In the genomic region with DNA sequence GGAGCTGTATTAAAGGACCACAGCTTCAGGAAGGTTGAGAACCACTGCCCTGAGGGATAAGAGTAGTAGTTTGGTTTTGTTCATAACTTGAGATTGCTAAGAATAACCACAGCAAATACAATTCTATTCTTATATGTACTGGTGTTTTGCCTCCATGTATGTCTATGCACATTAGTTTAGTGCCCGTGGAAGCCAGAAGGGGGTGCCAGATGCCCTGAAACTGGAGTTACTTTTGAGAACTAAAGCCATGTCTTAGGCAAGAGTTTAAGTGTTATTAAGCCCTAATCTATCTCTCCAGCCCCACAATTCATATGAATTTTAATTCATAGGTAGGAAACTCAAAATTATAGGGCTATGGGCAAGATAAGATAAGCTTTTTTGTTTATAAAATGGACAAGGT, we compare ENCODE assay signal across 8 mouse cellular contexts. TPM values are rescaled to one million over a fixed set of nuclear protein-coding genes. Genes with fewer than 3 reads are reported as not detected.
DNase-seq lines count a peak whose midpoint lies in the region.

No protein-coding gene starts in this region.

- intact Hi-C loops in left cerebral cortex, postnatal 10 days (cut with DNase I): no loop called here

- peak; percentile 34 to 70 for DNase-seq in heart, adult 18-20 months
- no peak for DNase-seq in heart, adult 8-10 months (ENCODE audit: low spot score)
- DNase-seq in CD4-positive helper T cell, adult 2 months (ENCODE audit: low read depth, low spot score): peak; percentile 57
- DNase-seq in adrenal gland, postnatal 14 days: peak; percentile 82
- peak; percentile 4 to 6 for DNase-seq in gastrocnemius, adult 8-10 months (ENCODE audit: low spot score in 2 of 2)
- peak; percentile 42 to 62 for DNase-seq in left cerebral cortex, postnatal 10 days (ENCODE audit: extremely low spot score in 1 of 2, low spot score in 2 of 2)
- peak; percentile 42 for DNase-seq in ovary, postnatal 14 days (ENCODE audit: low spot score)
- DNase-seq in urinary bladder, postnatal 14 days (ENCODE audit: low spot score): peak; percentile 72

RNA-seq across cellular contexts. Expression of a gene that starts 5.3 kb away (rescaled TPM):
- total RNA-seq in heart, adult 18-20 months (2021): under 1 TPM; 0.25 to 0.44 TPM
- 1 to 10 TPM in 1 of 4 experiments, under 1 TPM in 3; 0.13 to 1.4 (median 0.55) TPM for total RNA-seq in heart, adult 8-10 months (2022)
- total RNA-seq in adrenal gland, postnatal 14 days (2021): 0.98 and 1.4 TPM in 2 replicates
- total RNA-seq in gastrocnemius, adult 8-10 months (2022): 1 to 10 TPM in 3 of 4 experiments, under 1 TPM in 1; 0.85 to 2.0 (median 1.2) TPM
- under 1 TPM; 0.63 to 0.64 TPM for total RNA-seq in left cerebral cortex, postnatal 10 days (2021)

RNA-seq across cellular contexts. Expression of a gene that starts 5.4 kb away (rescaled TPM):
- total RNA-seq in heart, adult 18-20 months (2021): 10 to 100 TPM; 81.5 to 91.6 TPM
- total RNA-seq in heart, adult 8-10 months (2022): 10 to 100 TPM; 84.3 to 96.9 (median 85.1) TPM
- 237 and 265 TPM in 2 replicates for total RNA-seq in adrenal gland, postnatal 14 days (2021)
- total RNA-seq in gastrocnemius, adult 8-10 months (2022): 10 to 100 TPM; 72.7 to 85.9 (median 82.5) TPM
- 100 to 1,000 TPM; 108 to 110 TPM for total RNA-seq in left cerebral cortex, postnatal 10 days (2021)
